Mouse (Mus musculus) forebrain, embryonic 15.5 days (tissue): ENCODE measurements around the gene Vhl. TPM values are rescaled to one million over a fixed set of nuclear protein-coding genes. Genes with fewer than 3 reads are reported as not detected.

Source experiments
- ATAC-seq: fragments of 200-750 bp; cut with Nextera tagmentation; replicated peaks from 2 replicates; pipeline ENCODE4 v1.8.0; 2017; ENCODE audit warnings: mild to moderate bottlenecking, moderate TSS enrichment, moderate library complexity
- H3K27ac ChIP-seq: fragments of 300-500 bp; sonication (generic); replicated peaks from 2 replicates; pipeline ENCODE4 v1.5.1; 2015; ENCODE audit warnings: mild to moderate bottlenecking, inconsistent platforms
- H3K27me3 ChIP-seq: fragments of 300-500 bp; sonication (generic); 2 replicates; pipeline ENCODE4 v1.6.1; 2015; ENCODE audit warnings: inconsistent platforms
- H3K36me3 ChIP-seq: fragments of 300-500 bp; sonication (generic); 2 replicates; pipeline ENCODE4 v1.6.1; 2015; ENCODE audit warnings: mild to moderate bottlenecking, inconsistent platforms
- H3K4me1 ChIP-seq: fragments of 300-500 bp; sonication (generic); 2 replicates; pipeline ENCODE4 v1.6.1; 2015; ENCODE audit warnings: inconsistent platforms
- H3K4me2 ChIP-seq: fragments of 300-500 bp; sonication (generic); replicated peaks from 2 replicates; pipeline ENCODE4 v1.6.1; 2015; ENCODE audit warnings: mild to moderate bottlenecking, inconsistent platforms
- H3K4me3 ChIP-seq: fragments of 300-500 bp; sonication (generic); 2 replicates; pipeline ENCODE4 v1.5.1; 2015; ENCODE audit warnings: mild to moderate bottlenecking, inconsistent platforms
- H3K9ac ChIP-seq: fragments of 300-500 bp; sonication (generic); replicated peaks from 2 replicates; pipeline ENCODE4 v1.6.1; 2015; ENCODE audit warnings: mild to moderate bottlenecking, inconsistent platforms
- H3K9me3 ChIP-seq: fragments of 300-500 bp; sonication (generic); 2 replicates; pipeline ENCODE4 v1.6.1; 2016; ENCODE audit warnings: inconsistent platforms
- WGBS: fragments of 180-500 bp; shearing (Covaris S2); methylation state at CpG from one replicate; pipeline ENCODE4 v1.1.7; 2015; ENCODE audit warnings: mixed read lengths; 5-methylcytosine and 5-hydroxymethylcytosine counted together
- polyA plus RNA-seq: library from polyadenylated mRNA; unstranded; fragments of >200 nt; fragmentation: Nextera tagmentation; extraction: Ambion mirVana; gene quantifications from 2 replicates; pipeline ENCODE4 v1.2.1, GENCODE M21; 2015

Gene Vhl
- polyA plus RNA-seq, 1 experiment from 2014 or later: 83.6 TPM

GRCm38 (mm10) chr6:113655475-113655874 lies 31.7 kb downstream of the Vhl start:
- Histone ChIP-seq H3K9ac (no peak overlapping the region), H3K36me3 (no peaks in the 10 kb centered on the region), H3K27me3 (no peaks in the 10 kb centered on the region), H3K4me3 (no peak overlapping the region), H3K4me2 (no peak overlapping the region), H3K4me1 (no peaks in the 10 kb centered on the region), H3K27ac (no peak overlapping the region), H3K9me3 (no peaks in the 10 kb centered on the region)
- ATAC-seq: no peak
- 95% methylated on average over 3 of the region's 3 CpGs for WGBS

DNA sequence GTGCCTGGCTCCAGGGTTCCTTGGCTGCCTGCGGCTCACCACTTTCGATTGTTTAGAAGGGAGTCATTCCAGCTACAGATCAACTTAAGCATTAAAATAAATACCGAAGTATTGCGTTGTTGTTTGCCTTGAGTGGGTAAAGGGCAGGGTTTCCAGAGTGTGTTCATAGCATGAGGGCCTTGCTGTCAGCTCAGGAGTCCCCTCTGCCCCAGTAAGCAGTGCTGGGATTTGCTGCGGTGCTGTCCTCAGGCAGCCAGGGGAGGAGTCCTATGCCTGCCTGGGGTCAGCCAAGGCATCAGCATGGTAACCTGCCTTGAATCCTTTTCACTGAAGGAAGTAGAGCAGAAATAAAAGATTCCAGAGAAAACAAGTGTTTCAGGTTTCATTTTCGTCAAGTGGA lies 33.1 kb downstream of the Vhl start:
- no peak for ATAC-seq
- Histone ChIP-seq H3K9ac (no peak overlapping the region), H3K36me3 (no peaks in the 10 kb centered on the region), H3K4me2 (no peak overlapping the region), H3K27ac (no peak overlapping the region), H3K9me3 (no peaks in the 10 kb centered on the region), H3K4me1 (no peaks in the 10 kb centered on the region), H3K4me3 (no peak overlapping the region), H3K27me3 (no peaks in the 10 kb centered on the region)
- 82% methylated on average over 6 of the region's 6 CpGs for WGBS

- no peak for ATAC-seq
- H3K36me3 ChIP-seq: no peaks in the 10 kb centered on the region
- H3K27me3 ChIP-seq: no peaks in the 10 kb centered on the region
- H3K9ac ChIP-seq: no peak overlapping the region
- H3K27ac ChIP-seq: no peak overlapping the region
- no peak overlapping the region for H3K4me2 ChIP-seq
- no peak overlapping the region for H3K4me3 ChIP-seq
- H3K9me3 ChIP-seq: no peaks in the 10 kb centered on the region
- WGBS: 68% methylated on average over 3 of the region's 3 CpGs
- H3K4me1 ChIP-seq: no peaks in the 10 kb centered on the region
These were observed 34.5 kb downstream of the Vhl start for GRCm38 (mm10) chr6:113658226-113658625.

DNA sequence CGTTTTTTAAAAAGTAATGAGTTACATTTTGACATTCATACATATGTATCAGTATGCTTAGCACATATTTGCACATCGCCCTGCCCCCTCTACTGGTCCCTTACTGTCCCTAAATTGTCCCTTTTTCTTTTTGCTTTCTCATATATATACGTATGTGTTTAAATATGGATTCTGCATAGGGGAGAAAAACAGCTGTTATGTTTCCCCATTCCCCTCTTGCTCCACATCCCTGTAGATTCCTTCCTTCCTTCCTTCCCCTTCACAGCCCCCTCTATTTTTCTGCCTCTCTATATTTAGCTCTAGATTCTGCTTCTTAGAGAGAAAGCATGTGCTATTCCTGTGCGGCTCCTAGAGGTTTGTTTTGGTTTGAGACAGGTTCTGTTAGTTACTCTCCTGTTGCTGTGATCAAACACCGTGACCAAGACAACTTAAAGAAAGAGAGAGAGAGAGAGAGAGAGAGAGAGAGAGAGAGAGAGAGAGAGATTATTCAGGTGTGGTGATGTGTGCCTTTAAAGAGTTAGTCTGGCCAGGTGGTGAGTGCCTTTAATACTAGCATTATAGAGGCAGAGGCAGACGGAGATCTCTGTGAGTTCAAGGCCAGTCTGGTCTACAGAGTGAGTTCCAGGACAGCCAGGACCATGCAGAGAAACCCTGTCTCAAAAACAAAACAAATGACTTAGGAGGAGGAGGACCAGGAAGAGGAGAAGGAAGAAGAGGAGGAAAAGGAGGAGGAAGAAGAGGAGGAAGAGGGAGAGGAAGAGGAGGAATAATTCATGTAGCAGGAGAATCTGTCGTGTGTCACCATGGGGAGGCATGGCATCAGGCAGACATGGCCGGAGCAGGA lies 36.1 kb downstream of the Vhl start:
- no peak overlapping the region for H3K27ac ChIP-seq
- no peak overlapping the region for H3K4me2 ChIP-seq
- no peak overlapping the region for H3K9ac ChIP-seq
- no peak overlapping the region for H3K4me3 ChIP-seq
- ATAC-seq: no peak
- WGBS: 77% methylated on average over 8 of the region's 8 CpGs
- no peaks in the 10 kb centered on the region for H3K27me3 ChIP-seq
- H3K9me3 ChIP-seq: no peaks in the 10 kb centered on the region
- no peaks in the 10 kb centered on the region for H3K4me1 ChIP-seq
- H3K36me3 ChIP-seq: no peaks in the 10 kb centered on the region

GRCm38 (mm10) chr6:113660492-113661352 lies 37.0 kb downstream of the Vhl start:
- H3K36me3 ChIP-seq: no peaks in the 10 kb centered on the region
- no peaks in the 10 kb centered on the region for H3K9me3 ChIP-seq
- H3K4me3 ChIP-seq: no peak overlapping the region
- 70% methylated on average over 14 of the region's 14 CpGs for WGBS
- H3K27me3 ChIP-seq: no peaks in the 10 kb centered on the region
- no peak overlapping the region for H3K9ac ChIP-seq
- H3K4me1 ChIP-seq: no peaks in the 10 kb centered on the region
- no peak for ATAC-seq
- no peak overlapping the region for H3K27ac ChIP-seq
- no peak overlapping the region for H3K4me2 ChIP-seq

DNA sequence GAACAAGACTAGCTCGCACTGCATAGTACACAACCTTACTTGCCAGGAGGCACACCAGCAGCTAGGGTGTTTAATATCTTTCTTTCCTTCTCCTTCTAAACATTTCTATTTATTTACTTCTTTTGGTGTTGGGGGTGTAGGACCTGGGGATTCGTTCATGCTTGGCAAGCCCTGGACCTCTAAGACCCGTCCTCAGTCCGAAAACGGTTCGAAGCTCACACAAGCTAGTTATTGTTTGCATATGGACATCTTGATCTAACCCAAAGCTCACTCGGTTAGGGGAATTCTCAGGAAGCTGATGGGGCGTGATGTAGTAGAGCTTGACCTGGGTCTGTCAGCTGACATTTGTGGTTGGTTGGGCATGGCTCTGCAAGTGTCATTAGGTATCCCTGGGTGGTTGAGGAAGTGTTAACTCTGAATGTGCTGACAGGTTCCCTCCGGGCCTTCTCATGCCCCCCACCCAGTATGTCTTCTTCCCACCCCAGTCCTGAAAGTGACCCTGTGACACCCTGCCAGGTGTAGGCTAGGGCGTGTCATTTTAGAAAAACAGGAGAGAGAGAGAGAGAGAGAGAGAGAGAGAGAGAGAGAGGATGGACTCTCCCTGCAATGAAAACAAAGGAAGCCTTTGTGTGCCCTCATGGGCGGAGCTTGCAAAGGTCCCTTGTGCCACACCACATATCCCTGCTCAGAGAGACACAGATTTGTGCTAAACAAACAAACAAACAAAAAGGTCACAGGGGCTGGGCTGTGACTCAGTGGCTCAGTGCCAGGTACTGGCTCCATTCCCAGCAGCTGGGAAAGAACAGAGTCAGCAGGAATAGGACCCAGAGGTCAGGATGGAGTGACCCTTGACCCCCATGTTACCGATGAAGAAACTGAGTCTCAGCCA lies 37.8 kb downstream of the Vhl start:
- H3K9me3 ChIP-seq: no peaks in the 10 kb centered on the region
- WGBS: 66% methylated on average over 12 of the region's 12 CpGs
- no peak overlapping the region for H3K27ac ChIP-seq
- no peak overlapping the region for H3K4me2 ChIP-seq
- H3K4me1 ChIP-seq: no peaks in the 10 kb centered on the region
- H3K36me3 ChIP-seq: no peaks in the 10 kb centered on the region
- ATAC-seq: no peak
- H3K4me3 ChIP-seq: no peak overlapping the region
- H3K27me3 ChIP-seq: no peaks in the 10 kb centered on the region
- no peak overlapping the region for H3K9ac ChIP-seq

GRCm38 (mm10) chr6:113662964-113663700 lies 39.4 kb downstream of the Vhl start:
- no peak for ATAC-seq
- no peaks in the 10 kb centered on the region for H3K27me3 ChIP-seq
- H3K36me3 ChIP-seq: no peaks in the 10 kb centered on the region
- no peaks in the 10 kb centered on the region for H3K9me3 ChIP-seq
- no peaks in the 10 kb centered on the region for H3K4me1 ChIP-seq
- H3K4me2 ChIP-seq: no peak overlapping the region
- H3K9ac ChIP-seq: no peak overlapping the region
- no peak overlapping the region for H3K4me3 ChIP-seq
- WGBS: 90% methylated on average over 8 of the region's 8 CpGs
- no peak overlapping the region for H3K27ac ChIP-seq

DNA sequence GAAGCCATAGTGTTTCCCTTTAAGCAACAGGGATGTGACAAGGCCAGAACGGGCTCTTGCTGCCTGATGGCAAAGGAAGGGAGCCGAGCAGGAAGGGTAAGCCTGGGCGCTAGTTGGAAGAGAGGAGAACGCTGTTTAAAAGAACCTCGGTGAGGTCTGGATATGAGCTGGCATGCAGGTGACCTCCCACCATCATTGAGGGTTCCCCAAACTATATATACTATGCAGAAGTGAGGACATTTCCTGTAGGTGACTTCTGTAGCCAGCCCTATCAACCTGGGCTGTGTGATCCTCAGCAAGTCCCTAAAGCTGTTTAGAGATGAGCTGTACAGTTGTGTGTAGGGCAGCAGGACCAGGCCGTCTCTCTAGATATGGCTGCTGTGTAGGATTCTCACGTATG lies 40.5 kb downstream of the Vhl start:
- no peak for ATAC-seq
- no peak overlapping the region for H3K4me2 ChIP-seq
- no peak overlapping the region for H3K9ac ChIP-seq
- H3K4me3 ChIP-seq: no peak overlapping the region
- H3K36me3 ChIP-seq: no peaks in the 10 kb centered on the region
- no peaks in the 10 kb centered on the region for H3K27me3 ChIP-seq
- no peak overlapping the region for H3K27ac ChIP-seq
- H3K9me3 ChIP-seq: no peaks in the 10 kb centered on the region
- H3K4me1 ChIP-seq: peaks cover 3% of the 10 kb centered on the region; the same call in 1 of the 2 replicates
- WGBS: 87% methylated on average over 7 of the region's 7 CpGs

- WGBS: 60% methylated on average over 8 of the region's 8 CpGs
- Histone ChIP-seq H3K9me3 (no peaks in the 10 kb centered on the region), H3K4me2 (no peak overlapping the region), H3K9ac (no peak overlapping the region), H3K4me1 (peaks cover 3% of the 10 kb centered on the region; the same call in 1 of the 2 replicates), H3K27me3 (no peaks in the 10 kb centered on the region), H3K36me3 (no peaks in the 10 kb centered on the region), H3K27ac (no peak overlapping the region), H3K4me3 (no peak overlapping the region)
- no peak for ATAC-seq
These were observed 43.9 kb downstream of the Vhl start for GRCm38 (mm10) chr6:113667611-113668122.

DNA sequence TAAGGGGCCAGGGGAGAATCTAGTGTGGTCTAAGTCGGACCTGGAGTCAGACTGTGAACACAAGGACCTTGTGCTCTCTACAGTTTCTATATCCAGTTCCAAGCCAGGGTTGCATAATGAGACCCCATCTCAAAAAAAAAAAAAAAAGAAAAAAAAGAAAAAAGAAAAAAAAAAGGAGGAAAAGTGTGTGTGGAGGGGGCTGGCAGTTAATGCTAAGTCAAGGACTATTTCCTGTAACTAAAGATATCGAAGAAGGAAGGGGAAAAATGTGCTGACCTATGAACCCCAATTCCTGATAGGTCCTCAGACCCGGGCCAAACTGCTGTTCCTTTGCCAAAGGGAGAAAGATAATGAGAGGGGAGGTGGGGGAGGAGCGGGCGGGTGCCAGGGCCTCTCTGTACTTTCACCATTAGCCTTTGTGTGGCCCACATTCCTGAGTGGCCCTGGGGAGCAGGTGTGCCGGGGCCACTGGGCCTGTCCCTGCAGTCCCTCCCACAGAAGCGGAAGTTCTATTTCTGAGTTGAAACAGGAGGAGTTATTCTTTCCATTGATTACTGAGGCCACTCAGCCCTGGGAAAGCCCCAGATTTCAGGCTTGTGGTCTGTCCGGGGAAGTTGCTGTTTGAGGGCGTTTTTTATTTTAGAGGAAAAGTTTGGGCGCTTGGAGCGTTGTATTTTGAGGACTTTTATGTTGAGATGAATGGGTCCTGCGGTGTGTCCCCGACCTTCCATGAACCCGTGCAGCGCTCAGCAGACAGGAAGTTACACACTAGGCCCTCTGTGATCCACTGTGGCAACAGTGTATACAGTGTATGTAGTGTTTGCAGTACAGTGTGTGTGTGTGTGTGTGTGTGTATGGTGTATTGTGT lies 44.8 kb downstream of the Vhl start:
- Histone ChIP-seq H3K36me3 (no peaks in the 10 kb centered on the region), H3K27ac (peak overlapping the region; percentile 23; the same call in 1 of the 2 replicates), H3K4me1 (peaks cover 3% of the 10 kb centered on the region; the same call in 1 of the 2 replicates), H3K4me3 (no peak overlapping the region), H3K9me3 (no peaks in the 10 kb centered on the region), H3K4me2 (no peak overlapping the region), H3K27me3 (no peaks in the 10 kb centered on the region), H3K9ac (no peak overlapping the region)
- 39% methylated on average over 15 of the region's 15 CpGs for WGBS
- ATAC-seq: 0 out of 2 replicates have a peak, but pooled peaks have one; percentile 38
